Mouse (Mus musculus) ES-Bruce4 (cell line): ENCODE measurements around the gene Sap18b. TPM values are rescaled to one million over a fixed set of nuclear protein-coding genes. Genes with fewer than 3 reads are reported as not detected.
A peak's percentile ranks its signal among the peaks of the same experiment; 100 is the strongest.

Experiments used
- H3K27ac ChIP-seq: 2 replicates; pipeline ENCODE4 v1.5.1; 2012; ENCODE audit warnings: low read length, inconsistent platforms; ENCODE audit not compliant: insufficient read depth
- H3K27me3 ChIP-seq: 2 replicates; pipeline ENCODE4 v1.6.1; 2012; ENCODE audit warnings: mild to moderate bottlenecking, low read length, inconsistent platforms; ENCODE audit not compliant: control insufficient read depth, poor library complexity, insufficient read depth, severe bottlenecking
- H3K36me3 ChIP-seq: 2 replicates; pipeline ENCODE4 v1.6.1; 2012; ENCODE audit warnings: inconsistent platforms, mild to moderate bottlenecking, low read length, moderate library complexity; ENCODE audit not compliant: control insufficient read depth, poor library complexity, insufficient read depth, severe bottlenecking
- H3K4me1 ChIP-seq: one replicate; pipeline ENCODE4 v1.8.1; 2011; ENCODE audit warnings: low read length; ENCODE audit not compliant: control insufficient read depth, insufficient read depth
- H3K4me3 ChIP-seq: 2 replicates; pipeline ENCODE4 v1.5.1; 2011; ENCODE audit warnings: low read depth, mild to moderate bottlenecking, low read length
- H3K9ac ChIP-seq: 2 replicates; pipeline ENCODE4 v1.6.1; 2012; ENCODE audit warnings: low read depth, mild to moderate bottlenecking, inconsistent platforms; ENCODE audit not compliant: poor library complexity, severe bottlenecking
- H3K9me3 ChIP-seq: replicated peaks from 2 replicates; pipeline ENCODE4 v1.6.1; 2012; ENCODE audit warnings: mild to moderate bottlenecking, low read length, inconsistent platforms; ENCODE audit not compliant: control insufficient read depth, poor library complexity, insufficient read depth, severe bottlenecking
- CTCF ChIP-seq: IDR thresholded peaks from one replicate; pipeline ENCODE4 v1.8.1; 2011; ENCODE audit warnings: low read depth, low read length
- EP300 ChIP-seq: IDR thresholded peaks from 2 replicates; pipeline ENCODE4 v1.6.1; 2011; ENCODE audit warnings: low read depth, low read length; ENCODE audit not compliant: insufficient read depth
- POLR2A ChIP-seq: IDR thresholded peaks from one replicate; pipeline ENCODE4 v1.8.1; 2011; ENCODE audit warnings: low read length; ENCODE audit not compliant: insufficient read depth
- polyA plus RNA-seq: library from polyadenylated mRNA; stranded (reverse); fragments of >200 nt; gene quantifications from 2 replicates; pipeline ENCODE4 v1.2.4, GENCODE M21; 2011; ENCODE audit warnings: low read depth; ENCODE audit not compliant: missing spikeins, insufficient read depth, insufficient read length

Sap18b gene
- polyA plus RNA-seq, 1 experiment, result 169 TPM

- Histone ChIP-seq H3K4me3 (peak overlapping the region; percentile 97), H3K27me3 (no peaks in the 10 kb centered on the region), H3K4me1 (no peaks in the 10 kb centered on the region), H3K9me3 (no peaks in the 10 kb centered on the region), H3K36me3 (peaks cover 27% of the 10 kb centered on the region), H3K27ac (peak overlapping the region; percentile 44; the same call in 1 of the 2 replicates), H3K9ac (peak overlapping the region; percentile 99)
- no peak for TF ChIP-seq CTCF
- no peak for TF ChIP-seq EP300
- TF ChIP-seq POLR2A, result no peak
These were observed 18.5 kb upstream of the Sap18b start for GRCm38 (mm10) chr8:95806461-95807191.

GRCm38 (mm10) chr8:95807331-95807843 lies 17.8 kb upstream of the Sap18b start, which contains the start of gene Cnot1:
Gene Cnot1, minus strand, starts transcription at chr8:95807464.
- H3K4me3 ChIP-seq, result peak within 1 kb of the TSS; percentile 99
- H3K4me1 ChIP-seq, result no peaks in the 10 kb centered on the region
- peak within 1 kb of the TSS; percentile 90 for H3K27ac ChIP-seq
- H3K27me3 ChIP-seq, result no peaks in the 10 kb centered on the region
- H3K36me3 ChIP-seq, result peaks cover 19% of the 10 kb centered on the region
- peak within 1 kb of the TSS; percentile 99 for H3K9ac ChIP-seq
- no peak for TF ChIP-seq POLR2A
- no peak for TF ChIP-seq CTCF
- no peak for TF ChIP-seq EP300
- H3K9me3 ChIP-seq, result no peaks in the 10 kb centered on the region

GRCm38 (mm10) chr8:95807861-95808260 lies 17.3 kb upstream of the Sap18b start:
- peak overlapping the region; percentile 99 for H3K9ac ChIP-seq
- peaks cover 18% of the 10 kb centered on the region for H3K36me3 ChIP-seq
- 0 out of 2 replicates have a peak, but pooled peaks have one; percentile 15 for TF ChIP-seq EP300
- TF ChIP-seq POLR2A, result peak; percentile 75
- TF ChIP-seq CTCF, result no peak
- H3K27me3 ChIP-seq, result no peaks in the 10 kb centered on the region
- no peaks in the 10 kb centered on the region for H3K9me3 ChIP-seq
- H3K4me1 ChIP-seq, result no peaks in the 10 kb centered on the region
- H3K27ac ChIP-seq, result peak overlapping the region; percentile 90
- H3K4me3 ChIP-seq, result peak overlapping the region; percentile 99

- H3K36me3 ChIP-seq, result peaks cover 14% of the 10 kb centered on the region
- no peak overlapping the region for H3K4me3 ChIP-seq
- H3K27ac ChIP-seq, result no peak overlapping the region
- H3K4me1 ChIP-seq, result no peaks in the 10 kb centered on the region
- no peaks in the 10 kb centered on the region for H3K27me3 ChIP-seq
- TF ChIP-seq EP300 (no peak), CTCF (no peak), POLR2A (no peak)
- no peak overlapping the region for H3K9ac ChIP-seq
- H3K9me3 ChIP-seq, result no peaks in the 10 kb centered on the region
These were observed 16.5 kb upstream of the Sap18b start for GRCm38 (mm10) chr8:95808631-95809030.

- H3K9me3 ChIP-seq, result no peaks in the 10 kb centered on the region
- H3K27me3 ChIP-seq, result no peaks in the 10 kb centered on the region
- H3K9ac ChIP-seq, result no peak overlapping the region
- TF ChIP-seq CTCF (no peak), POLR2A (no peak), EP300 (no peak)
- no peaks in the 10 kb centered on the region for H3K4me1 ChIP-seq
- peaks cover 11% of the 10 kb centered on the region for H3K36me3 ChIP-seq
- no peak overlapping the region for H3K27ac ChIP-seq
- H3K4me3 ChIP-seq, result no peak overlapping the region
These were observed 16.0 kb upstream of the Sap18b start for GRCm38 (mm10) chr8:95809116-95809515.

- Histone ChIP-seq H3K36me3 (peaks cover 3% of the 10 kb centered on the region; the same call in 1 of the 2 replicates), H3K9ac (no peak overlapping the region), H3K4me3 (no peak overlapping the region), H3K9me3 (no peaks in the 10 kb centered on the region), H3K27ac (no peak overlapping the region), H3K27me3 (no peaks in the 10 kb centered on the region), H3K4me1 (no peaks in the 10 kb centered on the region)
- TF ChIP-seq POLR2A (no peak), CTCF (no peak), EP300 (no peak)
These were observed 15.0 kb upstream of the Sap18b start for GRCm38 (mm10) chr8:95810184-95810591.
